Mouse (Mus musculus): ENCODE data around the gene Csmd2.

Csmd2 gene

GRCm38 (mm10) chr4:128407084-128407845 is 419.6 kb downstream of the Csmd2 start:
- DNase-seq (ENCODE audit: low read depth, low spot score): no peak

- DNase-seq (ENCODE audit: low read depth, low spot score): no peak
Observed at GRCm38 (mm10) chr4:128411941-128412630, 424.4 kb downstream of the Csmd2 start.

GRCm38 (mm10) chr4:128414741-128415140 is 427.1 kb downstream of the Csmd2 start:
- no peak for DNase-seq (ENCODE audit: low read depth, low spot score)

DNA sequence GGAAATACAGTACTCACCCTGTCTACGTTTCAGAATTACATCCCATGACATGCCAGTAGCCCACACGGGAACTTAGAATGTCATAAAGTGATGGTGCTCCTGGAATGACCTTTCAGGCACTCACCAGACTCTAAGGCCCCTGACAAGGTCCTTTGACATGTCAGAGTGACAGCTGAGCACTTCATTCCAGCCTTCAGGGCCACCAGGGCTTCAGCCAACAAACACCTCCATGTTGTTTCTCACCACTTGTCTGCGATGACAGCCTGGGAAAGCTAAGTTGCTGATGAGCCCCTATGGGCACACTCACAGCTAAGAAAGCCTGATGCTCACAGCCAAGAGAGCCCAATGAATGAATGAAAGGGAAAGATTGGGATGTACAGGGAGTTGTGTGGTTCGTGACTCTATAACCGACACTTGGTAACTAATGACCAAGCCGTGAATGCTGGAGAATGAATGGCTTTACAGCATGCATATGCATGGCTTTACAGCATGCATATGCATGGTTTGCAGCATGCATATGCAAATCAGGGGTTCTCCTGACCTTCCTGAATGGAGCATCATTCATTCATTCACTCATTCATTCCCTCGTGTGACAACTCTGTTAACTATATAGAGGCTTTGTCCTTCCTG is 432.4 kb downstream of the Csmd2 start:
- no peak for DNase-seq (ENCODE audit: low read depth, low spot score)

DNA sequence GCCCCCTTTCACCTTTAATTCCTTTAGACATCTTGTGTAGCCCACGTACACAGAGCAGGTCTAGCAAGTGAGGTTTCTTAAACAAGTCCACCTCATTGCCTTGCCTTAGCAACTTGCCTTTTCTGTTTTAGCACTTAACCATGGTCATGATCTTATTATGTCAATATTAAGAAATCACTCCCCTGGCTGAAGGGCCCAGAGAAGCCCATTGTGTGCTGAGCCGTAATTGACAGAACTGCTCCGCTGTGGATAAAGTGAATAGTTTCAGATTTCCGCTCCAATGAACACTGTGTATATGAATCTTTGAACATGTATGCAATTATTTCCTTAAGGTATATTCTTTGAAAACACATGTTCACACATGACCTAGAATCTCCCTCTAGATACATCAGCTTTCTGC is 434.8 kb downstream of the Csmd2 start:
- no peak for DNase-seq (ENCODE audit: low read depth, low spot score)

- DNase-seq (ENCODE audit: low read depth, low spot score): no peak
Observed at GRCm38 (mm10) chr4:128425339-128425738, 437.7 kb downstream of the Csmd2 start.

GRCm38 (mm10) chr4:128427261-128428030 is 439.8 kb downstream of the Csmd2 start:
- DNase-seq (ENCODE audit: low read depth, low spot score): no peak

GRCm38 (mm10) chr4:128428303-128429107 is 440.8 kb downstream of the Csmd2 start:
- no peak for DNase-seq (ENCODE audit: low read depth, low spot score)

DNA sequence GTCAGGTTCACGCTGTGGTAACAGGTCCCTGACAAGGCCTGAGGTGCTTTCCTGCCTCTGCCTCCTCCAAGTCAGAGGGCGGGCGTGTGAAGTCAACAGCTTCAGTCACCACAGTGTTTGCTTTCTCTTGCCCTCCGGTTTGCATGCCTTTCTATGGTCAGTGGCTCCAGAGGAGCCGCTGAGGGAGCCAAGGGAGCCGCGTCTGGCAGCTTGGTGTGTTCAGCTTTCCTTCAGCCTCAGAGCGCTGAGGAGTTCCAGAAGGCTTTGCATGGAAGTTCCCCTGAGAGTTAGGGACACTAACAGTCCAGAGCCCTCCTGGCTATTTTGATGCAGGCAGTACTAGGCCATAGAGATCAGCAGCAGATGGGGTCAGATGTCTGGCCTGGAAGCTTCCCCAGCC is 441.9 kb downstream of the Csmd2 start:
- DNase-seq (ENCODE audit: low read depth, low spot score): no peak

DNA sequence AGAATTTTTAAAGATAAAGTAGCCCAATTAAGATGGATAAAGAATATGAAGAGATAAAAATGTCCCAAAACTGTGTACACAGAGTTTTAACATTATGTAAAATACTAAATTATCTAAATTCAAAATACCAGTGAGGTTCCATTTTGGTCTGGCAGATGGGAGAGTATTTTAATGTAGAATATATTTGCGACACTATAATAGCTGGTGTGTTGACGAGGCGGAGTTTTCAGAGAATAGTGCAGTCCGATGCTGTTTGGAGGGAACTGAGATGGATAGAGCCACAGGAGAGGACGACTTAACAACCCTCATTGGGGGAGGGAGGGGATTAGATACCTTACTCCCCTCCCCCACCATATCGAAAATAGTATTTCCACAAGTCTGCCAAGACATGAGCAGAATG is 452.9 kb downstream of the Csmd2 start:
- no peak for DNase-seq (ENCODE audit: low read depth, low spot score)

GRCm38 (mm10) chr4:128441228-128441627 is 453.6 kb downstream of the Csmd2 start:
- DNase-seq (ENCODE audit: low read depth, low spot score): no peak

DNA sequence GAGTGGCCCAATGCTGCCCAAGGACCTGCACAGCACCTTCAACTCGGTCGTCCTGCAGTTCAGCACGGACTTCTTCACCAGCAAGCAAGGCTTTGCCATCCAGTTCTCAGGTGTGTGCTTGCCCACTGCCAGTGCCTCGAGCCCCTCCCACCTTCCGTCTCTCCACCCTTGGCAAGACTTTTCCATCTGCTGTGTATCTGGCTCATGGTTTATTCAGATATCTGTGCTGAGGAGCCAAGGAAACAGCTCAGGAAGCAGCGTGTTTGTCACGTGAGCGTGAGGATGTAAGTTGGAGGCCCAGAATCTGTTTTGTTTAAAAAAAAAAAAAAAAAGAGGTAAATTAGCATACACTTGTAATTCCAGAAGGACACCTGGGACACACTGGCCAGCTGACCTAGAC is 455.1 kb downstream of the Csmd2 start:
- DNase-seq (ENCODE audit: low read depth, low spot score): no peak

GRCm38 (mm10) chr4:128445514-128446260 is 458.0 kb downstream of the Csmd2 start:
- no peak for DNase-seq (ENCODE audit: low read depth, low spot score)

DNA sequence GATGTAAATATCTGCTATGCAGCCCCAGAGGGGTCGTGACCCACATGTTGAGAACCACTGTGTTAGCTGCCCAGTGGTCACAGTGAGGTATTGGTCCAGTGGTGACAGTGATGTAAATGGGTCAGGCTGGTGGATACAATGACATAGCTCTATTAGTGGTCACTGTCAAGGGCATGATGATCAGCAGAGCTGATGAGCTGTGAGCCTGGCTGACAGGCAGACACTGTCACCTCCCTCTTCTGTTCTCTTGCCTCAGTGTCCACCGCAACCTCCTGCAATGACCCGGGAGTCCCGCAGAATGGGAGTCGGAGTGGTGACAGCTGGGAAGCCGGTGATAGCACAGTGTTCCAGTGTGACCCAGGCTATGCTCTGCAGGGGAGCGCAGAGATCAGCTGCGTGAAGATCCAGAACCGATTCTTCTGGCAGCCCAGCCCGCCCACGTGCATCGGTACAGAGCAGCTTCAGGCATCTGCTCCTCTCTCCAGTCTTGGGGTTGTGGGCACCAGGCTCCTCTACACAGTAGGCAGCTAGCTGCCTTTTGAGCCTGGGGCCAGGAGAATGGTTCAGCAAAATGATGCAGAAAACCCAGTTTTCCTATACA is 461.3 kb downstream of the Csmd2 start:
- no peak for DNase-seq (ENCODE audit: low read depth, low spot score)

DNA sequence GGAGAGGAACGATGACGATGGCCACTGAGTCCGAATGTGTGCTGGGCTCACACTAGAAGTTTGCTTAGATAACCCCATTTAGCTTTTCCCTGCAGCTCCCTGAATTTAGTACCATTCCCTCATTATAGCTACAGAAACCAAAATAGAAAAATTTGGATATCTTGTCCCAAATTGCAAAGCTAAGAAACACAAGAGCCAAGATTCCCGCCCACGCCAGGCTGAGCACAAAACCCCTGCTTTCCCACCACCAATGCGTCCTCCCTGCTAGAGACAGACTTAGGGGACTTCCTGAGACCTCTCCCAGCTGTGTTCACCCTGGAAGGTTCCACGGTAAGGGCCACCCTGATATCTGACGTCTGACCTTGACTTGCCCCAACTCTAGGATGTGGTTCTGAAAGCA is 462.5 kb downstream of the Csmd2 start:
- no peak for DNase-seq (ENCODE audit: low read depth, low spot score)

DNA sequence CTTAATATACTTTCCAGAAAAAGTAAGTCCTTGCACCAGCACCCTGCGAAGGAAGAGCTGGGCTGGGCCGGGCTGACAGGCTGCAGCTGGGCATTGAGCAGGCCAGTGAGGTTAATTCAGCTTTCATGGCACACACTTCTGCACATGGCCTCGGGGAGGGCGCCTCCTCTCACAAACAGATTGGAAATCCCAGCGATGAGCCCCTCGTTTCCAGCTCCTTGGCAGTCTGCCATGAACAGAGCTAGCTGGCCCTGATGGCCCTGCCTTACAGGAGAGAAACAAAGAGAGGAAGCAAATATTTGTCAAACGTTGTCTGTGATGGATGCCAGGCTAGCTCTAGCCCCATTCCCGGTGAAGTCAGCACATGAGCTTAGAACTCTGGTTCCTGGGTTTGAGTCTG is 463.3 kb downstream of the Csmd2 start:
- DNase-seq (ENCODE audit: low read depth, low spot score): no peak

DNA sequence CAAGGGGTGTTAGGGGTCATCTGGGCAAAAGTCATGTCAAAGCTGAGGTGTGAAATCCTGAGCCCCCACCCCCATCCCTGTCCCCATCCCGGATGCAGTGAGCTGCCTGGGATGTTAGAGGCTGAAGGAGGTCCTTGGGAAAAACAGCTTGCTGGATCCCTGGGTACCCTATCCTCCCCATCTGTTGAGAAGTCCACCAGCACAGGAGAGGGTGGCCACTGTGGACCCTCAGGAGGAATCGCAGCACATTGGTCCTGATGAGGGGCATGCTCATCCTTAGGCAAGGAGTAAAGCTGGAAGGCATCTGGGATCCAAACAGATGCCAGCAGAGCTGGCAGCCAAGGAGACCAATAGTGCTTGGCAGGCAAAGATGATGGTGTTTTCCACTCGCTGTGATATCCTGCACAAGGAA is 463.7 kb downstream of the Csmd2 start:
- no peak for DNase-seq (ENCODE audit: low read depth, low spot score)

- no peak for DNase-seq (ENCODE audit: low read depth, low spot score)
Observed at GRCm38 (mm10) chr4:128466708-128467107, 479.1 kb downstream of the Csmd2 start.

DNA sequence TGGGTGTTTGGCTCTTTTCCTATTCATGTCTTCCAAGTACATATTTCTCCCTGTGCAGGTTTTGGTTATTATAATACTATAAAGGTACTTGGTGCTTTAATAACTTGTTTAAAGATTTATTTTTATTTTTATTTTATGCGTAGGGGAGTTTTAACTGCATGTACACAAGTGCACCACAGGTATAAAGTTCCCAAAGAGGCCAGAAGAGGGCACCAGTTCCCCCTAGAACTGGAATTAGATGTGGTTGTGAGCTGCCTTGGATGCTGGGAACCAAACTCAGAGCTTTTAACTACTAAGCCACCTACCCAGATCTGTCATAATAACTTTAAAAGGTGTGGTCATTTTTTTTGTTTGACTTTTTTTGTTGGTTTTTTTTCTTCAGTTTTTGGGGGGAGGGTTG is 480.4 kb downstream of the Csmd2 start:
- no peak for DNase-seq (ENCODE audit: low read depth, low spot score)

DNA sequence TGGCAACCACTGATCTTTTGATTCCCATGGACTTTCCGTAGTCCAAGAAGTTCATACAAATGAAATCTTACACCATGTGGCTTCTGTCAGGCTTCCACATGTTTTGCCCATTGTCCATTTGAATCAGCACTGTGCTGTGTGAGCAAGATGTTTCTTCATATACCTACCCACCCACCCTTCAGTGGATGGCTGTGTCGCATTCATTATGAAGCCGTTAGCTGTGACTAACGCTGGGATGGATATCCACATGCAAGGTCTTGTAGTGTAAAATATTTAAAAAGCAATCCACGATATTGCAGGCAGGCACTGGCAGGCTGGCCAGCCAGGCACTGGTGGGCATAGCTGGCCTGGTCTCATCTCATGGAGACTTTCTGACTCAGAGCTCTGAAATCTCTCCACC is 488.6 kb downstream of the Csmd2 start:
- no peak for DNase-seq (ENCODE audit: low read depth, low spot score)
